Mouse (Mus musculus): Measurements from ENCODE around the gene Mfng.

Mfng gene

DNA sequence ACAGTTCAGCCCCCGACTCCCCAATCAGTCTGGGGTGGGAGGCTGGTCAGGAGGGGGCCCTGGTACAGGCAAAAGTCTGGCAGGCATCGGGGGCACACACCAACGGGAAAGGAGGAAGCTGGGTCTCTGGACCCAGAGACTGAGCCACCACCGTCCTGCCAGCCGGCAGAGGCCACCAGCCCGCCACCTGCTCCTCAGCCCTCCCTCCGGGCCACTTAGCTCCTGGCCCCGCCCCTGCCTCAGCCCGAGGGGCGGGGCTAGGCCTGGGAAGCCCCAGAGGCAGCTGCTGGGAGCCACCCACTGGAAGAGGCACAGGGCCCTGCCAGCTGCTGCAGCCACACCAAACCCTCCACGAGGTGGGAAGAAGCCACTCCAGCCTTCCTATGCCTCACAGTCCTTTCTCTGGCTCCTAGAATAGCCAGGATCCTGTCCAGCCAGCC lies at the start of gene Mfng:
TSS of gene Mfng (minus strand) at position 186 of the 440 bp plus-strand sequence.
- DNase-seq (ENCODE audit: low read depth, low spot score): peak; percentile 93

DNA sequence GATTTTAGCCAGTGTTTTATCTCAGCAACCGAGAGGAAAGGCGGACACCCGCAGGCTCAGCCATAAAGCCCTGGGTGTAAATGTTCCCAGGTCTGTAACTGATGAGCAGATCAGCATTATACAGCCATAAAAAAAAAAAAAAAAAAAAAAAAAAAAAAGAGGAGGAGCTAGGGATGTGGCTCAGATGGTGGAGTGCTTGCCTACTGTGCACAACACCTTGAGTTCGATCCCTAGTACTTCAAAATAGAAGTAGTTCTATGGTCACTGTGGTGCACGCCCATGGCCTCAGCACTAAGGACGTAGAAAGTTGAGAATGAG lies 42.8 kb upstream of the Mfng start:
- DNase-seq (ENCODE audit: low read depth, low spot score): no peak

DNA sequence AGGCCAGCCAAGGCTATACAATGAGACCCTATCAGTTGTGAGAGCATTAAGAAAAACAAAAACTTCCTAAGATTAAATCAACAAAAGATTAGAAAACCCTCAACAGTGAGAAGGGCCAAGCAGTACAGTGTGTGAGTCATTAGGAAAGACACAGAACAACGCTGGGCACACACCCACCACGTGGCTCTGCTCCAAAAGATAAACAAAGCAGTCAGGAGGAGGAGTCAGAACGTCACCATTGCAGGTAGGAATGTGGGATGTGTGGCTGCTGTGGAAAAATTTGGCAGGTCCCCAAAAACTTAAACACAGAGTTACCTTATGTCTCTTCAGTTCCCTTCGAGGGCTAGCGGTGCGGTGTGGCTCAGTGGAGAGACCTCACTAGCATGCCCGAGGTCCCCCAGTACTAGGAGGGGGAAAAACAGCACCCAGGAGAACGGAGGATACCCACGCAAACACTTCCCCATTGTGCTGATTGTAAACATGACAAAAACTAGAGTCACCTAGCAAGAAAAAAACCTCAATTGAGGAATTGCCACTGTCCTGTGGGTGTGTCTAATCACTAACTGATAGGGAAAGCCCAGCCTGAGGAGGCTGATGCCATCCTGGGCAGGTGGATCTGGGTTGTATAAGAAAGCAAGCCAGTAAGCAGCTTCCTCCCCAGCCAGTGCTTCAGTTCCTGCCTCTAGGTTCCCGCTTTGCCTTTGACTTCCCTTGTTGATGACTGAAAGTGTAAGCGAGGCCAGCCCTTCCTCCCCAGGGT lies 42.2 kb upstream of the Mfng start:
- no peak for DNase-seq (ENCODE audit: low read depth, low spot score)

DNA sequence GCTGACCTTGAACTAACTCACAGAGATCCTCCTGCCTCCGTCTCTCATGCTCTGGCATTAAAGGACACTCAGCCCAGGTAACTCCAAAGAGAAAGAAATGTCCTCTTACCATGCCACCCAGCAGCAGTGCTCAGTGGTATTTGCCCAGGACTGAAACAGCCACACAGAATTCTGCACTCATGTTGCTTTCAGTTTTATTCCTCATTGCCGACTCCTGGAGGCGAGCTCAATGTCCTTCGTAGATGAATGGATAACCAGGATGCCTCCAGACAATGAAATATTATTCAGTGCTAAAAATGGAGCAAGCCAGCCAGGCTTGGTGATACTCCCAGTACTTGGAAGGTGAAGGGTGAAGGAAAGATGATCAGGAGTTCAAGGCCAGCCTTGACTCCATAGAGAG lies 40.3 kb upstream of the Mfng start:
- no peak for DNase-seq (ENCODE audit: low read depth, low spot score)

DNA sequence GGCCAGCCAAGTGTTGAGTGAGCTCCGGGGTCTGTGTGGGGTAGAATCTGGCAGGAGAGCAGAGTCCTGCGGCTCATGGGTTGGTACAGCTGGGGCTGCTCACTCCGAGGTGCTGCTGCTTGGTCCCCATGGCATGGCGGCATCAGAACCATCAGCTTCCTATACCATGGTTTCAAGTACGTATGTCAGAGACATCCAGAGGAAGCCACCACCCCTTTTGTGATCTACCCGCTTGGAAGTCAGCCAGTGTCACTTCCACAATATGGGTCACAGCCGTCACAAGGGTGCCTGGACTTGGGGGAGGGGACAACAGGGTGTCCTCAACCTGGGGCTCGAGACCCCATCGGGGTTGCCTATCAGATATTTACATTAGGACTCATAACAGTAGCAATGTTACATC lies 36.9 kb upstream of the Mfng start:
- no peak for DNase-seq (ENCODE audit: low read depth, low spot score)

DNA sequence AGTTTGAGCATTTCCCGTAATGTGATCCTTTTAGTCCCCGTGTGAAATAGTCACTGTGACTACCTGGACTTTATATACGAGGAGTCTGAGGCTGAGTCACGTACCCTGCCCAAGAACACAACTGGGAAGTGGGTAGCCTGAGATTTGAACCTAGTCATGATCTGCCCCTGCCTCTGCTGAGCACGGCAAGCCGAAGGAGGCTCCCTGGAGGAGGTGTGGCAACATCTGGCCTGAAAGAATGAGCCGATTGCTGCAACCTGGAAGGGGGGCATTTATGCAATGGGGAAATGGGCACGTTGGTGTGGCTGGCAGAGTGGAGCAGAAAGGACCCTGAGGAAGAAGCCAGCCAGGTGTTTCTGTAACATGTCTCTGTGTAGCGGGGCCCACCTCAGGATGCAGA lies 36.5 kb upstream of the Mfng start:
- DNase-seq (ENCODE audit: low read depth, low spot score): no peak

DNA sequence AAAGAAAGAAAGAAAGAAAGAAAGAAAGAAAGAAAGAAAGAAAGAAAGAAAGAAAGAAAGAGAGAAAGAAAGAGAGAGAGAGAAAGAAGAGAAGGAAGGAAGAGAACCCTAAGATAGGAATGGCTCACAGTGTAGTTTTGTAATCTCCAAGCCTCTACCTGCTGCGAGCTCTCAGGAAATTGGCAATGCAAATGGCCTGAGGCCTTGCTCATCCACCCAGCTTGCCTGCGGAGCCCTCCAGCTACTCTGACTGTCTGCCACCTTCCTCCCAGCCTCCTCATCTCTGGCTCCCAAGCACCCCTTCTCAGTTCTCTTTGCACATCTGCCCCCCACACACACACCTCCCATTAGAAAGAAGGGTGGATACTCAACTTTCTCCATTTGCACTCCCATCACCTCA lies 35.7 kb upstream of the Mfng start:
- DNase-seq (ENCODE audit: low read depth, low spot score): no peak

DNA sequence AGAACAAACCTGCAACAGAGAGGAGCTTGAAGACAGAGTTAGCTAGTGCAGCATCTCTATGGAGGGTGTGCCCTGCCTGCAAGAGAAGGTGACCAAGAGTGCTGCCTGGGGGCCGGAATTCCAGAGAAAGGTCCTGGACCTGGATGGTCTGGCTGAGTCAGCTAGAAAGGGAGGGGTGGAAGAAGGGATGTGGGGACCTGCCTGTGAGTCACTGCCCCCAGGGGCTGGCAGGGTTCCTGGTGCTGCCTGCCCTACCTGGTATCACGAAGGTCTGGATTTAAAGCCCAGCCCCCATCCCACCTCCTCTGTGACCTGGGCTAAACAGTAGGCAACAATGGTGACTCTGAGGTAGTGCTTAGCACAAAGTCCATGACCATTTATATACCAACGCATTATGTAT lies 33.9 kb upstream of the Mfng start:
- no peak for DNase-seq (ENCODE audit: low read depth, low spot score)

DNA sequence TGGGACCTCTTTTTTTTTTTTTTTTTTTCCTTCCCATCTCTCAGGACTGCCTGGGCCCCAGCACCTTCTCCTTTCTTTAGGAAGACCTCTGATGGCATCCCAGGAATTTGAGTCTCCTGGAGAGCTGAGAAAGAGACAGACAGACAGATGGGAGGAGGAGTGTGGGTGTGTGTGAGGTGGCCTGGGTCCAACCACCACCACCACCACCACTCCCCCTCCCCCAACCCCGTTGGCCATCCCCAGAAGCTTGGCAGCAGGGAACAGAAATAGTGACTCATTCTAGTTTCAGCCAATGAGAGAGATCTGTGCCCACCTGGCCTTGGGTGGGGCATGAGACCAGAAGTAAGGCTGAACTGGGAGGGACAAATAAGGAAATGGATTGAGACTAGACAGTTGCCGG lies 33.3 kb upstream of the Mfng start:
- no peak for DNase-seq (ENCODE audit: low read depth, low spot score)

DNA sequence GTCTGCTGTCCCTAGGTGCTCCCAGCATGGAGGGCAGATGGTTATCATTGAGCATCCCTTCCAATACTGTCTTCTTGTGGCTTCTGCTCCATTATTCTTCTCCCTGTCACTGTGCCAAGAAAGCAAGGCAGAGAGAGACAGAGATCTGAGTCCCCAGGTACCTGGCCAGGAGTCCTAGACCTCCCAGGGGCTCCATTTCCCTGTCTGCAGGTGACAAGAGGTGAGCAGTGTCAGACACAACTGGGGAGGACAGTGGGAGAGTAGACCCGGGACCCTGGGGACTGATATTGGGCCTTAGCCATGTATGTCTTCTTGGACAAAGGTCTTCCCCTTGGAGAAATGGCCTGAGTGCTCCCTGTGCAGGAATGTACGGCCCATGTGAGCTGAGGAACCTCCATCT lies 32.1 kb upstream of the Mfng start:
- DNase-seq (ENCODE audit: low read depth, low spot score): no peak

DNA sequence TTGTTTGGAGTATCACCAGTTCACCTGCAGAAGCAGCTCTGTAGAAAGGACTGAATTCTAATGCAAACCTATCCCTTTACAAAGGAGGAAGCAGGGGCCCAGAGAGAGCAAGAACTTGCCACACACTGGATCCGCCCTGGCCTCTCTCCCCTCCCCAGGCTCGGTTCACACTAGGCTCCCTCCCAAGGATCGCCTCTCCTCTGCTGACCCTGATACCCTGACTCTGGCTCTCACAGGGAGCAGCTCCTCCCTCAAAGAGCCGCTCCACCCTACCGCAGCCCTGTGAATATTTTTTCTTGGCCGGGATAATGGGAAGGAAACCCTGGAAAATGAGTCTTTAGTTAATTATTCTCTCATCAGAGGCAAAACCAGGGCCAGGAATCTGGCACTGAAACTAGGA lies 31.1 kb upstream of the Mfng start:
- no peak for DNase-seq (ENCODE audit: low read depth, low spot score)

DNA sequence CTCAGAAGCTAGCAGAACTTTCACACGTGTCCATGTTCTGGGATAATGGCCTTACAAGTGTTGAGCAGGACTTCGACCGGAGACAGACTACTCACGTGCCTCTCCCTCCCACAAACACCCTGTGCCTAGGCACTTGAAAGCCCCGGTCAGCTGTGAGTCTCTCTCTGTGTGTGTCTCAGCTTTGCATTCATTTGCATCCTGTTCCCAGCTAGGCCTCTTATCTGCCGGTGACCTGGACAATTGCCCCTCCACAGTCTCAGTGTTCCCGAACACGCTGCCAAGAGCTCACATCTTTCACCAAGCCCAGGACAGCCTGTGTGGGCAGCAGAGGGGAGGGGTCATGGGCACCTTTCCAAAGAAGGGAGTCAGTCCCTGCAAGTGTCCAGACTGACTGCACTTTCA lies 30.2 kb upstream of the Mfng start:
- DNase-seq (ENCODE audit: low read depth, low spot score): no peak

DNA sequence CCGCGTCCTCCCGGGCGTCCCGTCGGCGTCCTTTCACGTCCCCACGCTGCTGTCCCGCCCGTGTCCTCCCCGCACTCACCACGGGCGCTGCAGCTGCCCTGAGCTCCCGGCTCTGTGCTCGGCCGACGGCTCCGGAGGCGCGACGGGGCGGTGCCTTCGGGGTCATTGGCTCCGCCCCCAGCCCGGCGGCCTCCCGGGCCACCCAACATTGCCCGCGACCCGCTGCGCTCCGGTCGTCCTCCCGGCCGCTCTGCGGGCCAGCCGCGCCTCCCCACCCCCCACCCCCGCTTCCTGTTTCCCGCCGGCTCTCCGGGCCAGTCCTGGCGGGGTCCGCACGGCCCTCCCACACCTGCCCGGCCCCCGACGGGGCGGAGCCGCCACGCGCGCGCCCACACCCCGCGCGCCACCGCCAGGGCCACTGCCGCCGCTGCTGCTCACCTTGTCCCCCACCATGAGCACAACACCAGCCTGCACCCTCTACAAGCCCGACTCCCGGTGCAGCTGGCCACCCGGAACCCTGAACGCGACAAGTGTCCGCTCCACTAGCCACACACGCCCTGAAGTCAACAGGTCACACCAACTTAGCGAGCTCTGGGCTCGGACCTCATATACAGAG lies 29.6 kb upstream of the Mfng start, which contains the start of gene Card10:
TSS of gene Card10 (minus strand) at position 267 of the 616 bp plus-strand sequence.
- no peak for DNase-seq (ENCODE audit: low read depth, low spot score)

DNA sequence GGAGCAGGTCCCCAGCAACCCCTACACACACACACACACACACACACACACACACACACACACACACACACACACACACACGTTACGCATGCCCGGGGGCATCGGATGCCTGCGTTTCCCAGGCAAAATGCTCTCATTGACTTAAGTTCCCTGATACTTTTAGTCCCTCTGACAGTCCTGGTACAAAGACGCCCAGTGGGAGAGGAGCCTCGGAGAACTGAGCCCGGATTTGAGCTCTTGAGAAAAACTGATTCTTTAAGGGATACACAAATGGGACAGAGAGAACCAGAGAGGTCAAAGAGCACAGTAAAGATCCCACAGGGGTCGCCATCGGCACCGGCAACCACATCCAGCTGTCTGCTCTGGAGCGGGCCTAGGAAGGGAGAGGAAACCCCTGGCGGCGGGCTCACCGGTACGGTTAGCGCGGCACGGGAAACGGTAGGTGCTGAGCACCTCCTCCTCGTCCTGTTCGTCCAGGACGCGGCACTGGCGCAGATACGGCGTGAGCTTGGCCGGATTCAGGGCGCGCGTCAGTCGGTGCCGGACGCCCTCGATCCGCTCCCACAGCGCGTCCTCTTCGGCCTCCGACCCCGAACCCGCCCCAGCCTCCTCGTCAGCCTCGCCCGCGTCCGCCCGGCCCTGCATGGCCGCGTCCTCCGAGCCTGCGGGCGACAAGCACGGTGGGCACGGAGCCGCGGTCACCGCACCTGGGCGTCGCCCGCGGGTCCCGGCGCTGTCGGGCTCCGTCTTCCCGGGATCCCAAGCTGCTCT lies 28.9 kb upstream of the Mfng start:
- no peak for DNase-seq (ENCODE audit: low read depth, low spot score)

DNA sequence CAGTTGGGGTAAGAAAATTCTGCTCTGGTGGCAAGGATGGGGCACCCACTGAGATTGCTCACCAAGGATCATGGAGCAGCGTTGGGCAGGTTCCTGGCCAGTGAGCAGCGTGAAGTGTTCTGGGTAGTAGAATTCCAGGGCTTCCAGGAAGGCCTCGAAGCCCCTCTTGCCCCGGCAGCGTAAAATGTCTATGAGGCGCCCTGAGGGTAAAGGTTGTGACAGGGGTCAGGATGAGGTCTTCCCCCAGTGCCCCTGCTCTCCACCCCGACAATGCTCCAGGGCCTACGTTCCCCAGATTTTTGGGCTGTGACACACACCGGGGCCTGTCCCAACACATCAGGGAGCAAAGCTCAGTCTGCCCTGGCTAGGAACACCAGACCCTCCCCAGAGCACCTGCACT lies 28.3 kb upstream of the Mfng start:
- no peak for DNase-seq (ENCODE audit: low read depth, low spot score)

DNA sequence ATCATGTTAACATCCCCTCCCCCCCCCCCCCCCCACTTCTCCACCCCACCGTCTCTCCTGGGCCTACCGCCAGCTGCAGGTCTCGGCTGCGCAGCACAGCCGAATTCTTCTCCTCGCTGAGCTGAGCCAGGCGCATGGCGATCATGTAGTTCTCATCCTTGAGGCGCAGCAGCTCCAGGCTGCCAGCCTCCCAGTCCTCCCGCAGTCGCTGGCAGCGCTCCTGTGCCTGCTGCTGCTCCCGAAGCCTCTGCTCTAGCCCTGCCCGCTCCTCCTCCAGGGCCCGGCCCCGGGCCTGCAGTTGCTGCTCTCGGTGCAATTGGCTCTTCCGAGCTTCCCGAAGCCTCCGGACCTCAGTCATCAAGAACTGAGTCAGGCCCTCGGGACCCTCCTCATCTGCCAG lies 25.8 kb upstream of the Mfng start:
- no peak for DNase-seq (ENCODE audit: low read depth, low spot score)

DNA sequence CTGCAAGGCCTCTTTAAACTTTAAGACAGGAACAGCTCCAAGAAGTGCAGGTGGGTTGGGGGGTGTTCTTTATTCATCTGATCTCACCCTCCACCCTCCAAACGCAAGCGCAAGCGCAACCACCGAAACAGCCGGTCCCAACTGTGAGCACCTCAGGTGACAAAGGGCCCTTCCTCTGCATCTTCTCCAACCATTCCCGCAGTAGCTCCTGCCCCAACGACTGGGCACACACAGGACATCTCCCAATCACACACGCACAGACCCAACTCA lies 23.7 kb upstream of the Mfng start:
- DNase-seq (ENCODE audit: low read depth, low spot score): no peak

DNA sequence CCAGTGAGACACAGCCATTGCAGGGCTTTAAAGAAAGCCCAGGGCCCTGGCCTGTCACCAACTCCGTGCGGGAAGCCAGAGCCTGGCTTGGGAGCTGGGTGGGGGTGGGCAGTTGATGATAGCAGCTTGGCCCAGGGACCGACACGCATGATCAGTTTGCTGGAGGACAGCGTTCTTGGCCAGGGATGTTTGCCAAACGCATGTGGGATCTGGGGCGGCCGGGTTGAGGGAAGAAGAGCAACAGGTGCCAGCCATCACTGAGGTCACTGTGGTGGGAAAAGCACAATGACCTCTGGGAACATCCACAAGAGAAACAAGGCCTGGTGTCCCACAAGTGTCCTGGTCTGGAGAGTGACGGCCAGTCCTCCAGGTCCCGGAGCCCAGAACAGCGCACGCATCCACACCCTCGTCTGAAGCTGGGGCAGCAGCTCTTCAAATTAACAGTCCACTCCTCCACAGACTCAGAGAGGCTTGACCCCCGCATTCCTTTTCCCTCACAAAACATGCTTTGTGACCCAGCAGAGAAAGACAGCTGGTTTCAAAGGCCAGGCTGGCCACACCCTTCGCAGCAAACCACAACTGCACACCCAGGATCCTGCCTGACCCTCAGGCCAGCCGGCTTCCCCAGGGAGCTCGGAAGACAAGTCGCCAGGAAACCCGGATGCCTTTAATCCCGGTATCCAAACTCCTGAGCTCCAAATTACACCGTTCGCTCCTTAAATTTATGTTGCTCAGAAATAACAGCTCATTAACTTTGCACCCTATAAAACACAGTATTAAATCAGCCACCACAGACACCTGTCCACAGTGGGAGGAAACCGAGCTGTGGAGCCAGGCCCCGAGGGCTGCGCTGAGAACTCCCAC lies 23.2 kb upstream of the Mfng start:
- DNase-seq (ENCODE audit: low read depth, low spot score): no peak

DNA sequence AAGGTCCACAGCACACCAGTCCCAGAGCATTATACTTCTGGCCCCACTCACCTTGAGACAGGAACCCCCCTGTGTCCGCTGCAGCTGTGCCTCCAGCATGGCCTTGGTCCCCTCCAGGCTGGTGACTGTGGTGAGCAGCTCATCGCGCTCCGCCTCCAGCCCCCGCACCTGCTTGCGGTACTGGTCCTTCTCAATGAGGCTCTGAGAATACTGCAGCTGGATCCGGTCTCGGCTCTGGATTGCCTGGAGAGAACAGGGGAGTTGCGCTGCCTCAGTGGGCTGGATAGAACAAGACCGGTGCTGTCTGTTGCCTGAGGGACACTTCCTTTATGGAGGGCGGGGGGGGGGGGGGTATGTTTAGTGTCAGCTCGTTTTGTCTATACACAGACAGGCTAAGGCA lies 17.7 kb upstream of the Mfng start:
- no peak for DNase-seq (ENCODE audit: low read depth, low spot score)

DNA sequence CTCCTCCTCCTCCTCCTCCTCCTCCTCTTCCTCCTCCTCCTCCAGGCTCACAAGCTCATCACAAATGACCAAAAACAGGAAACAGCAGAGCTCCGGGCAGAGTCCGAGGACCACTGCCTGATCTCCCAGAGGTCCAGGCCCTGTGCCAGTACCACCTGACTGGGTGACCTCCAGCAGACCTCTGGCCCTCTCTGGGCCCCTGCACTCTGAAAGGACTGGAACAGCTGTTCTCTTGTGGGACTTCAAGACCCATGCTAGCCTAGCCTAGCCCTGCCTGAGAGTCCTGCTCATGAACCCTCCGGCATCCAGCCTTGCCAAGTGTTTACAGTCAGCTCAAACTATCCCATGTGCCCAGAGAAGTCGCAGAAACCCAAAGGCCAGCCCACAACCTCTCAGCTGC lies 17.2 kb upstream of the Mfng start:
- no peak for DNase-seq (ENCODE audit: low read depth, low spot score)

DNA sequence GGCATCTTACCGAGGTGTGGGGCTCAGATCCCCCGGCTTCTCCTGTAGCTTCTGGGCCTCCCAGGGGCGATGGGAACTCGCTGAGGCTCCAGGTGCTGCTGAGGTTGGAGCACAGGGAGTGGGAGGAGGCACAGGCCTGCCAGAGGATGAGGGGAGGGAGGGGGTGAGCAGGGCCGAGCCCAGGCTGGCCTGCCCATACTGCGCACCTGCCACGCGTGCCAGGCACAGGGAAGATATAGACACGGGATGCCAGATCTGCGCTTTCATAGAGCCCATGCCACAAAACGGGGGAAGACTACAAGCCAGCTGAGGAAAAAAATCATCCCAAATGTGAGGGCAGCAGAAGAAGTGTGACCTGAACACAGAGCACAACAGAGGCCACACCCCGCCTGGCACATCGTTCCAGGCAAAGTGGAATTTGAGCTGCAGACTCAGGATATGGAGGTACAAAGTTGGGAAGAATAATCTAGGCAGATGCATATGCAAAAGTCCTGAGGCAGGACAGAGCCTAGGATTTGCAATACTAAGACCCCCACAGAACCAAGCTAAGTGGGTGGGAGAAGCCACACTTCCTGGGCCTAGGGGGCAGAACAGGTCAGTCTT lies 16.5 kb upstream of the Mfng start:
- DNase-seq (ENCODE audit: low read depth, low spot score): no peak

DNA sequence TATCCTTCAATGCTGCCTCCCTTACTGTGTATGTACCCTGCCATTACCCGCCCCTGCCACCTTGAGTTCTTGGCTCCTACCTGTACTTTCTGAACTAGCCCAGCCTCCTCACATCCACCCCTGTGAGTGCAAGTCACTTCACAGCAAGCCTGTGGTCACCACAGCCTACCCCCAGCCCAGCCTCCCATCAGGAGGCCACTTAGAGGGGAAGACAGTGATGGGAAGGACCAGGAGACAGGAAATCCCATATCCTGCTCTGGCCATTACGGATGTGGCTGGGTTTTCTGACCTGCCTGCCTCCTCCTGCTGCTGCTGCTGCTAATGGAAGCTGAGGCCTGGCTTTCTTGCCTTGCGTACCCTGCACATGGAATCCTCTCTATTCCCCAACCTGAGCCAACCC lies 14.8 kb upstream of the Mfng start:
- DNase-seq (ENCODE audit: low read depth, low spot score): no peak
